Mouse (Mus musculus): ENCODE results near the gene Gm4952. TPM values are rescaled to one million over a fixed set of nuclear protein-coding genes. Genes with fewer than 3 reads are reported as not detected.
A peak's percentile ranks its signal among the peaks of the same experiment; 100 is the strongest.

Gene Gm4952
- total and polyA plus RNA-seq, 3 experiments: 0.17 to 0.26 TPM; not detected in 1

DNA sequence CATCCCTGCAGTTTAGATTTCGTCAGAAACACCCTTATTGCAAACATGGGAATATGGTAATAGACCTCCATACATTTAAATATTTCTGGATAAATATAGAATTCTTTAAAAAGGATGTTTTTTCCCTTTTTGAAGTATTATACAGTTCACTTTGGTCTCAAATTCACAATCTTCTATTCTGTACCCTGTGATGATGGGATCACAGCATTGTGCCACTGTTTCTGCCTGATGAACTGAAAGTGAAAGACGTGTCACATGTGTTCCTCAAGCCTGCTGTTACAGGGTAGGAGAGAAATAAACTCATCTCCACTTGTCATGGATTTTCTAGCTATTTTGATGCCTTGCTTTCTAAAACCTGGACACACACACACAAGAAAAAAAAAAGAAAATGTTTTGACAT lies 28.9 kb upstream of the Gm4952 start:
- no peaks in the 10 kb centered on the region for H3K9me3 ChIP-seq (replicated peaks; ENCODE audit: low read length)
- peak; percentile 55 for DNase-seq (ENCODE audit: extremely low read depth)
- peak overlapping the region in 2 of 3 experiments; percentile 24 to 25 for H3K4me3 ChIP-seq (replicated peaks in 1 of 3; ENCODE audit: low read depth in 2 of 3, low read length in 2 of 3, poor library complexity in 1 of 3)
- H3K4me1 ChIP-seq (ENCODE audit: control insufficient read depth in 1 of 2, insufficient read depth in 2 of 2): peaks cover 12 to 49% of the 10 kb centered on the region in 2 experiments
- peak; percentile 91 for TF ChIP-seq SIN3A (IDR thresholded peaks at IDR 0.05; ENCODE audit: low read length)
- peak; percentile 67 for TF ChIP-seq BHLHE40 (IDR thresholded peaks at IDR 0.05; ENCODE audit: low read depth, low read length)
- no peak for TF ChIP-seq ZMIZ1 (IDR thresholded peaks at IDR 0.05; ENCODE audit: low read depth, low read length)
- no peak for TF ChIP-seq NRF1 (IDR thresholded peaks at IDR 0.05; ENCODE audit: low read depth, low read length)
- TF ChIP-seq MAX (IDR thresholded peaks at IDR 0.05; ENCODE audit: low read length): peak; percentile 88
- TF ChIP-seq MAZ (IDR thresholded peaks at IDR 0.05; ENCODE audit: low read depth, low read length): no peak
- no peak for TF ChIP-seq ZKSCAN1 (IDR thresholded peaks at IDR 0.05; ENCODE audit: borderline replicate concordance, low read depth, low read length)
- TF ChIP-seq CTCF (conservative IDR thresholded peaks at IDR 0.05 in 1 of 2, IDR thresholded peaks at IDR 0.05 in 1 of 2; ENCODE audit: low read depth in 2 of 2, low read length in 2 of 2): no peak
- TF ChIP-seq NELFE (IDR thresholded peaks at IDR 0.05; ENCODE audit: low read depth, low read length): no peak
- peak; percentile 76 for TF ChIP-seq IRF4 (IDR thresholded peaks at IDR 0.05; ENCODE audit: low read depth, low read length)
- peak; percentile 92 for TF ChIP-seq CHD1 (IDR thresholded peaks at IDR 0.05; ENCODE audit: low read depth, low read length)
- peak; percentile 80 for TF ChIP-seq ETS1 (conservative IDR thresholded peaks at IDR 0.05; ENCODE audit: low read depth, low read length)
- no peak for TF ChIP-seq ZC3H11A (IDR thresholded peaks at IDR 0.05; ENCODE audit: low read depth, low read length)
- peak; percentile 51 for TF ChIP-seq TBP (conservative IDR thresholded peaks at IDR 0.05; ENCODE audit: low read depth, low read length)
- no peak; the same call in 1 of the 2 replicates for TF ChIP-seq USF2 (conservative IDR thresholded peaks at IDR 0.05; ENCODE audit: low read depth, low read length)
- TF ChIP-seq TCF12 (IDR thresholded peaks at IDR 0.05; ENCODE audit: low read depth, low read length): no peak
- no peak for TF ChIP-seq GABPA (IDR thresholded peaks at IDR 0.05; ENCODE audit: insufficient replicate concordance, low read depth, low read length)
- TF ChIP-seq E2F4 (IDR thresholded peaks at IDR 0.05; ENCODE audit: insufficient replicate concordance, low read depth, low read length): 0 out of 2 replicates have a peak, but pooled peaks have one; percentile 24
- no peak for TF ChIP-seq ZNF384 (IDR thresholded peaks at IDR 0.05; ENCODE audit: low read depth, low read length)
- no peak for TF ChIP-seq HCFC1 (IDR thresholded peaks at IDR 0.05; ENCODE audit: low read depth, low read length)
- no peak for TF ChIP-seq POLR2AphosphoS2 (IDR thresholded peaks at IDR 0.05; ENCODE audit: low read depth, low read length)
- no peak for TF ChIP-seq EP300 (IDR thresholded peaks at IDR 0.05; ENCODE audit: low read length)
- TF ChIP-seq MAFK (IDR thresholded peaks at IDR 0.05; ENCODE audit: insufficient replicate concordance, low read length): 0 out of 2 replicates have a peak, but pooled peaks have one; percentile 15
- peak; percentile 90 for TF ChIP-seq MYC (IDR thresholded peaks at IDR 0.05; ENCODE audit: low read depth, low read length)
- TF ChIP-seq MXI1 (IDR thresholded peaks at IDR 0.05; ENCODE audit: low read depth, low read length): peak; percentile 90
- no peak; the same call in 1 of the 2 replicates for TF ChIP-seq CHD2 (IDR thresholded peaks at IDR 0.05; ENCODE audit: low read length)
- TF ChIP-seq USF1 (IDR thresholded peaks at IDR 0.05; ENCODE audit: low read depth, low read length): peak; percentile 24
- TF ChIP-seq UBTF (IDR thresholded peaks at IDR 0.05; ENCODE audit: low read depth, low read length): no peak
- no peak for TF ChIP-seq RAD21 (IDR thresholded peaks at IDR 0.05; ENCODE audit: low read depth, low read length)
- no peak for TF ChIP-seq JUN (IDR thresholded peaks at IDR 0.05; ENCODE audit: insufficient read depth, low read depth, low read length)
- no peak for TF ChIP-seq ELF1 (IDR thresholded peaks at IDR 0.05; ENCODE audit: low read depth, low read length)
- TF ChIP-seq KAT2A (IDR thresholded peaks at IDR 0.05; ENCODE audit: insufficient replicate concordance, low read length): no peak
- no peak for TF ChIP-seq POLR2A (IDR thresholded peaks at IDR 0.05; ENCODE audit: low read depth, low read length)
- TF ChIP-seq SMC3 (IDR thresholded peaks at IDR 0.05; ENCODE audit: low read depth, low read length): no peak
- TF ChIP-seq MEF2A (IDR thresholded peaks at IDR 0.05; ENCODE audit: borderline replicate concordance, low read depth, low read length): no peak
- no peak for TF ChIP-seq JUND (conservative IDR thresholded peaks at IDR 0.05; ENCODE audit: low read depth, low read length)
- no peak for TF ChIP-seq RCOR1 (conservative IDR thresholded peaks at IDR 0.05; ENCODE audit: low read depth, low read length)
- TF ChIP-seq PAX5 (IDR thresholded peaks at IDR 0.05; ENCODE audit: low read length): no peak
- peaks cover 0 to 5% of the 10 kb centered on the region in 2 experiments for H3K36me3 ChIP-seq (replicated peaks in 1 of 2; ENCODE audit: control insufficient read depth in 1 of 2, insufficient read depth in 1 of 2, low read length in 1 of 2)
- in situ Hi-C loops (cut with MboI; ENCODE audit: low pct_ligation_motif_present, low pct_unique_long_range_greater_than_20kb, low sequenced_read_pairs): loop anchor here (10.0 kb wide), 2 partner anchors 234 to 556 kb away; no protein-coding TSS in a partner anchor
- H3K27ac ChIP-seq (ENCODE audit: insufficient read depth, low read depth): peak overlapping the region; percentile 53; the same call in 1 of the 2 replicates
- no peaks in the 10 kb centered on the region for H3K27me3 ChIP-seq (replicated peaks)
- H3K4me2 ChIP-seq (ENCODE audit: insufficient read depth, low read depth, poor library complexity, severe bottlenecking): peak overlapping the region; percentile 92
- dilution Hi-C loops (cut with MboI; ENCODE audit: extremely low pct_ligation_motif_present, extremely low pct_unique_long_range_greater_than_20kb, low sequenced_read_pairs): no loop called here
- peaks cover 51% of the 10 kb centered on the region for H3K79me2 ChIP-seq (replicated peaks; ENCODE audit: control insufficient read depth, extremely low read depth, insufficient read depth, poor library complexity, severe bottlenecking)
- H3K9ac ChIP-seq (ENCODE audit: insufficient read depth, low read depth): peak overlapping the region; percentile 34
